Mouse (Mus musculus) liver, embryonic 12.5 days (tissue): ENCODE measurements around the gene Auts2. TPM values are rescaled to one million over a fixed set of nuclear protein-coding genes. Genes with fewer than 3 reads are reported as not detected.

Source experiments
- ATAC-seq: fragments of 200-750 bp; cut with Nextera tagmentation; 2 replicates; pipeline ENCODE4 v1.8.0; 2017; ENCODE audit warnings: moderate number of reproducible peaks, mild to moderate bottlenecking, moderate library complexity
- H3K27ac ChIP-seq: fragments of 300-500 bp; sonication (generic); 2 replicates; pipeline ENCODE4 v1.5.1; 2016; ENCODE audit warnings: mild to moderate bottlenecking
- H3K27me3 ChIP-seq: fragments of 300-500 bp; sonication (generic); replicated peaks from 2 replicates; pipeline ENCODE4 v1.6.1; 2016; ENCODE audit warnings: mild to moderate bottlenecking, moderate library complexity
- H3K36me3 ChIP-seq: fragments of 300-500 bp; sonication (generic); 2 replicates; pipeline ENCODE4 v1.6.1; 2016; ENCODE audit warnings: mild to moderate bottlenecking, moderate library complexity
- H3K4me1 ChIP-seq: fragments of 300-500 bp; sonication (generic); 2 replicates; pipeline ENCODE4 v1.6.1; 2016
- H3K4me2 ChIP-seq: fragments of 300-500 bp; sonication (generic); 2 replicates; pipeline ENCODE4 v1.6.1; 2016; ENCODE audit warnings: mild to moderate bottlenecking, moderate library complexity
- H3K4me3 ChIP-seq: fragments of 300-500 bp; sonication (generic); 2 replicates; pipeline ENCODE4 v1.5.1; 2016; ENCODE audit warnings: mild to moderate bottlenecking, moderate library complexity
- H3K9ac ChIP-seq: fragments of 300-500 bp; sonication (generic); 2 replicates; pipeline ENCODE4 v1.6.1; 2016; ENCODE audit warnings: mild to moderate bottlenecking, moderate library complexity
- H3K9me3 ChIP-seq: fragments of 300-500 bp; sonication (generic); replicated peaks from 2 replicates; pipeline ENCODE4 v1.6.1; 2016; ENCODE audit warnings: mild to moderate bottlenecking, moderate library complexity
- WGBS: fragments of 180-500 bp; shearing (Covaris S2); methylation state at CpG from one replicate; pipeline ENCODE4 v1.1.7; 2016; ENCODE audit not compliant: insufficient replicate concordance; 5-methylcytosine and 5-hydroxymethylcytosine counted together
- polyA plus RNA-seq: library from polyadenylated mRNA; unstranded; fragments of >200 nt; fragmentation: Nextera tagmentation; extraction: Ambion mirVana; gene quantifications from 2 replicates; pipeline ENCODE4 v1.2.1, GENCODE M21; 2016

Gene Auts2
- polyA plus RNA-seq, 1 experiment from 2014 or later = 4.4 TPM

DNA sequence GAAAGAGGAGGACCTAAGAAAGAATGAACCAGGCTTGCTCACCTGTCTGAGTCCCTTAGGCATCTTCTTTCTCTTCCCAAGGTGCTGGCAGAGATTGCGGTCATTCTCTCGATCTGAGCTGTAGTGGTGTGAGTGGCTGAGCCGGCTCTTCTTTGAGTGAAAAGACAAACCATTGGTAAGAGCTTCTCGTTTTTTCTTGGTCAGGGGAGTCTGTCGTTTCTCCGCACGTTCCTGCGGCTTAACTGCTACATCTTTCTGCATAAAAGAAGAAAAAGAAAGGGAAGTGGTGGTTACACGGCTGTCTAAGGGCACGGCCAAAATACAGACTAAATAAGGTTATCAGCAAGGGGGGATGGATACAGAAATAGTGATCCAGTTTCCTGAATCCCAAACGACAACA lies 284.3 kb downstream of the Auts2 start:
- no peak overlapping the region for H3K27ac ChIP-seq
- 45% methylated on average over 11 of the region's 11 CpGs for WGBS

DNA sequence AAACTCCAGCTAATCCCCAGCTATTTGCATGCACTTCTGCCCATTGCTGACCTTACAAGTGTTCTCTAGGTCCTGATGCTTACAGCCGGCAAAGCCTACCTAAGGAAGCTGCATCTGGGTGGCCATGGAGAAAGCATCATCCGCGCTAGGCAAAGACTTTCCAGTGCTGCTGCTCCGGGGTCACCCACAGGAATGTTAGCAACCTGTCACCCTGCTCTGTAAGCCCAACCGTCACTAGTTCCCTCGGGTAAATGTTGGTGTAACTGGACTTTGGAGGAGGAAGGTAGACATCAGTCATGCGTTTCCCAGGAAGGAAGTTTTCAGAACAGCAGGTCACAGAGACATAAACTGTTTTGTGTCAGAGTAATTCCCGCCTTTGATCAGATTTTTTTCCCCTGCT lies 287.6 kb downstream of the Auts2 start:
- Histone ChIP-seq H3K9ac (no peak overlapping the region), H3K4me1 (no peaks in the 10 kb centered on the region), H3K36me3 (no peaks in the 10 kb centered on the region), H3K4me3 (no peak overlapping the region), H3K9me3 (no peaks in the 10 kb centered on the region), H3K4me2 (no peak overlapping the region), H3K27me3 (no peaks in the 10 kb centered on the region), H3K27ac (no peak overlapping the region)
- no peak for ATAC-seq
- 61% methylated on average over 8 of the region's 8 CpGs for WGBS

More for the DNA sequence above, 284.3 kb downstream of the Auts2 start:
- Histone ChIP-seq H3K9ac (no peak overlapping the region), H3K9me3 (no peaks in the 10 kb centered on the region), H3K36me3 (no peaks in the 10 kb centered on the region), H3K4me1 (0 out of 2 replicates have a peak, but pooled peaks cover 3% of the 10 kb centered on the region), H3K27me3 (no peaks in the 10 kb centered on the region), H3K4me2 (no peak overlapping the region), H3K4me3 (no peak overlapping the region)
- no peak for ATAC-seq

DNA sequence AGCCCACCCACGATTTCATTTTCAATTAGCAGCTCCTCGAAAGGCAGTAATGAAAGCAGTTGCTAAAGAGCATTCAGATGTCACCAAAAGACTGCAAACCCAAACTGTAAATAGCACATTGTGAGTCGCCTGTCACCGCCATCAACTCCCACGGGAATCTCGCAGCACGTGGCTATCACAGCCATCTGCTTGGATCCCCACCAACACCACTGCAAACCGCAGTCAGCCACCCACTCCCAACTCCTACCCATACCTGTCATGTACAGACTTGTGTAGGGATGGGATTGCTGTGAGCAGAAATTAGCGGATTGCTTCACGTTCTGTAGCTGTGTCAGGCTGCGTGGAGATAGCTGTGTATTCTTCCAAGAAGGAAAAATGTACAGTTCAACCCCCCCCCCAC lies 293.6 kb downstream of the Auts2 start:
- no peak overlapping the region for H3K4me2 ChIP-seq
- peaks cover 6% of the 10 kb centered on the region for H3K4me1 ChIP-seq
- ATAC-seq = no peak
- no peaks in the 10 kb centered on the region for H3K36me3 ChIP-seq
- H3K9ac ChIP-seq = no peak overlapping the region
- H3K4me3 ChIP-seq = no peak overlapping the region
- H3K9me3 ChIP-seq = no peaks in the 10 kb centered on the region
- 72% methylated on average over 11 of the region's 11 CpGs for WGBS
- no peaks in the 10 kb centered on the region for H3K27me3 ChIP-seq
- H3K27ac ChIP-seq = no peak overlapping the region

- no peaks in the 10 kb centered on the region for H3K36me3 ChIP-seq
- no peak overlapping the region for H3K27ac ChIP-seq
- no peaks in the 10 kb centered on the region for H3K27me3 ChIP-seq
- no peak overlapping the region for H3K4me3 ChIP-seq
- H3K9ac ChIP-seq = no peak overlapping the region
- 71% methylated on average over 7 of the region's 7 CpGs for WGBS
- peaks cover 6% of the 10 kb centered on the region for H3K4me1 ChIP-seq
- no peaks in the 10 kb centered on the region for H3K9me3 ChIP-seq
- H3K4me2 ChIP-seq = no peak overlapping the region
- no peak for ATAC-seq
Observed at GRCm38 (mm10) chr5:132248069-132248468, 295.1 kb downstream of the Auts2 start.

DNA sequence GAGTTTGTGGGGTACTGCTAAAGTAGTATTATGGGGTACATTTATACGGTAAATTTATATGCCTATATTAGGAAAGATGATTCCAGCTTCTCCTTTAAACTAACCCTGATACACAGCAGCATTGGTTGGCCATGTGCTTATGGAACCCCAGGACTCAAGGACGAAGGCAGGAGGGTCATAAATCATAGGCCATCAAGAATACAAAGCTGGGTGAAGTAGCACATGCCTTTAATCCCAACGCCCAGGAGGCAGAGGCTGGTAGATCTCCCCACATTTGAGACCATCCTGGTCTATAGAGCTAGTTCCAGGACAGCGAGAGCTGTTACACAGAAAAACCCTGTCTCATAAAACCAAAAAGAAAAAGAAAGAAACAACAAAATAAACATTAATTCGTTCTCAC lies 307.7 kb downstream of the Auts2 start:
- no peak for ATAC-seq

DNA sequence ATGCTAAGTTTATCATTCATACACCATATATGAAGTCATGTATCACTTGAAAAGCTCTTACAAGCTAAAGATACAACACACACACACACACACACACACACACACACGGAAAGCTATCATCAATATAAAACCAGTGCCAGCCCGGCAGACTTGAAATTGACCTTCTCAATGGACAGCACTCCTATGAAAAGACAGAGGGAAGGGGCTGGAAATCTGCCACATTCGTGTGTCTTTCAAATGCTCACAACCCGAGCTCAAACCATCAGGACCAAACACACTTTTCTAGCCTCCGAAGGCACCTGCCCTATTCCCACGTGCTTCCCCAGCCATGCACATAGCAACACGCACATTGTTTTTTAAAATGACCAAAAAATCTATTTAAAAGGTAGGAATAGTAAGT lies 308.7 kb downstream of the Auts2 start:
- no peak overlapping the region for H3K4me2 ChIP-seq
- H3K27ac ChIP-seq = no peak overlapping the region
- no peak overlapping the region for H3K4me3 ChIP-seq
- peaks cover 14% of the 10 kb centered on the region; the same call in 1 of the 2 replicates for H3K4me1 ChIP-seq
- no peak overlapping the region for H3K9ac ChIP-seq
- no peaks in the 10 kb centered on the region for H3K36me3 ChIP-seq
- WGBS = 73% methylated on average over 7 of the region's 7 CpGs
- no peak for ATAC-seq
- H3K9me3 ChIP-seq = no peaks in the 10 kb centered on the region
- H3K27me3 ChIP-seq = no peaks in the 10 kb centered on the region

More for the DNA sequence above, 307.7 kb downstream of the Auts2 start:
- no peak overlapping the region for H3K4me2 ChIP-seq
- no peak overlapping the region for H3K9ac ChIP-seq
- no peak overlapping the region for H3K4me3 ChIP-seq
- no peaks in the 10 kb centered on the region for H3K9me3 ChIP-seq
- no peaks in the 10 kb centered on the region for H3K27me3 ChIP-seq
- H3K27ac ChIP-seq = no peak overlapping the region
- no peaks in the 10 kb centered on the region for H3K36me3 ChIP-seq
- peaks cover 6% of the 10 kb centered on the region; the same call in 1 of the 2 replicates for H3K4me1 ChIP-seq
- WGBS = 64% methylated on average over 5 of the region's 5 CpGs

DNA sequence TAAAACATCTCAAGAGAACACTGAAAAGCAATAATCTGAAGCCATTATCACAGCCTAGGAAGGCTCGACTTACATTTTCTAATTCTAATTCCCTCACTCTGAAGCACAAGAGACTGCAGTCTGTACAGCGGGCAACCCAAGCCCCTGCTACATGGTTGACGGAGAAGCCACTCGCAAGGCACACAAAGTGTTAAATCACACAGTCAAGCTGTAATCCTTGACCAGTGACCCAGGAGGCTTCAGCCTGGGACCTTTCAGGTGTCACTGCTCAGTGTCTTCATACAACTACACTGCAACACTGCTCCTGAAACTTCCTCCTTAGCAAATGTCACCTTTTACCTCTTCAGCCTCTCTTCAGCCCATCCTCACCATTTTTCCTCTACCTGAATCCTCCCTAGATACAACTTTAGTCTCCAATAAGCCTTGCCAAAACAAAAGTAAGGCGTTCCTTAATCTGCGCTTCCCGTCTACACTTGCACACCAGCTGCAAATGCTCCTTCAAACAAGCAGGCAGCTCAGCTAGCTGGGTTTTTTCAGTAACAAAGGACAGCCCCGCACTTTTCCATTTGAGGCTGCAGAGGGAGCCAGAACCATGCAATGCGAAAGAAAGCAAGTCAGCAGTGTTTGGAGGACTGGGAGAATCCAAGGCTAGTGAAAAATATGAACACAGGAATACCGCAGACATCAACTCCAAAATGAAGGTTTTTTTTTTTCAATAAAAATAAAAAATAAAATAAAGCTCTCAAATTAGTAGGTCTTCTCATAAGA lies 311.7 kb downstream of the Auts2 start:
- H3K27me3 ChIP-seq = no peaks in the 10 kb centered on the region
- no peaks in the 10 kb centered on the region for H3K36me3 ChIP-seq
- H3K4me1 ChIP-seq = peaks cover 21% of the 10 kb centered on the region; the same call in 1 of the 2 replicates
- no peak overlapping the region for H3K9ac ChIP-seq
- WGBS = 46% methylated on average over 10 of the region's 10 CpGs
- H3K27ac ChIP-seq = no peak overlapping the region
- no peak overlapping the region for H3K4me2 ChIP-seq
- ATAC-seq = no peak
- no peaks in the 10 kb centered on the region for H3K9me3 ChIP-seq
- no peak overlapping the region for H3K4me3 ChIP-seq

DNA sequence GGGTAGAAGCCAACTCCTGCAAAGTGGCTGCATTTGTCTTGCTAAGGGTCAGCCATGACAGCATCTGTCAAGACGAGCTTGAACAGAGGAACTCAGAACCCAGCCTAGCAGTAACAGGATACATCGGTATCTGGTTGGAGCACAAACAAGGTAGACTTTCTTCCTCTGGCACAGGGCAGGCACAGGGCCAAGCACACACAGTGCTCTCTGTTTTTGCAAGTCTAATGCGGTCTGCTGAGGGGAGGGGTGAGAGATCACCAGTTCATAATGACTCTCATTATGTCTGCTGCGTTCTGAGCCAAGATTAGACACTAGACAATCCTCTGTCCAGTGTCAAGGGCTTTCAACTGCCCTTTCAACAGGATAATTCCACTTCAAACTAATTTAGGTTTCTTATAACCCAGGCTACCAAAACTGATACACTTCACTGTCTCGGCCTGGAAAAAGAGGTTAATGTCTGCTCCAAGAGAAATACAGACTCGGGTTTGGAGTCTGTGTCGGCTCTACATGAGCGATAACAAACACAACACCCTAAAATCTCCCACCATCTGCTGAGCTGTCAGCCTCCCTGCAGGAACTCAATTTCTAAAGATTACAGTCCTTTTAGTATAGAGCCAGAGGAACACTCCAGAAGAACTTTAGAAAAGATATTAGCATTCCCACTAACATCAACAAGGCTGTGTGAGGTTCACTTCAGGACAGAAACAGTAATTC lies 313.3 kb downstream of the Auts2 start:
- ATAC-seq = no peak
- no peak overlapping the region for H3K9ac ChIP-seq
- H3K4me2 ChIP-seq = no peak overlapping the region
- no peaks in the 10 kb centered on the region for H3K9me3 ChIP-seq
- peaks cover 21% of the 10 kb centered on the region; the same call in 1 of the 2 replicates for H3K4me1 ChIP-seq
- no peaks in the 10 kb centered on the region for H3K36me3 ChIP-seq
- H3K27ac ChIP-seq = no peak overlapping the region
- no peaks in the 10 kb centered on the region for H3K27me3 ChIP-seq
- H3K4me3 ChIP-seq = no peak overlapping the region
- WGBS = 42% methylated on average over 8 of the region's 8 CpGs

DNA sequence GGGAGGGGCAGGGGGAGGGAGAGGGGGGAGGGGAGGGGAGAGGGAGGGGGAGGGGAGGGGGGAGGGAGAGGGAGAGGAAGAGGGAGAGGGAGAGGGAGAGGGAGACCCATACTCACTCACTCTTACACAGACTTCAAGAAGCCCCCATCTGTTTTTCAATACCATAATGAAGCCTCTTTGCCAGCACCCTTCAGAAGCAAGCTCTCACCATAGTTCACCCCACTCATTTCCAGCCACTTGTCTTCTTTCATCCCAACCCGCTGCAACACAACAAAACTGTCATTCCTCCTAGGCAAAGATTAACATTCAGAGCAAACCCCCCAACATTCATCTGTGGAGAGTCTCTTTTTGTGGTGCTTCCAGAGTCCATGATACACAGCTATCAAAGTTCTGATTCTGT lies 314.1 kb downstream of the Auts2 start:
- Histone ChIP-seq H3K27me3 (no peaks in the 10 kb centered on the region), H3K4me2 (no peak overlapping the region), H3K4me1 (peaks cover 21% of the 10 kb centered on the region; the same call in 1 of the 2 replicates)

DNA sequence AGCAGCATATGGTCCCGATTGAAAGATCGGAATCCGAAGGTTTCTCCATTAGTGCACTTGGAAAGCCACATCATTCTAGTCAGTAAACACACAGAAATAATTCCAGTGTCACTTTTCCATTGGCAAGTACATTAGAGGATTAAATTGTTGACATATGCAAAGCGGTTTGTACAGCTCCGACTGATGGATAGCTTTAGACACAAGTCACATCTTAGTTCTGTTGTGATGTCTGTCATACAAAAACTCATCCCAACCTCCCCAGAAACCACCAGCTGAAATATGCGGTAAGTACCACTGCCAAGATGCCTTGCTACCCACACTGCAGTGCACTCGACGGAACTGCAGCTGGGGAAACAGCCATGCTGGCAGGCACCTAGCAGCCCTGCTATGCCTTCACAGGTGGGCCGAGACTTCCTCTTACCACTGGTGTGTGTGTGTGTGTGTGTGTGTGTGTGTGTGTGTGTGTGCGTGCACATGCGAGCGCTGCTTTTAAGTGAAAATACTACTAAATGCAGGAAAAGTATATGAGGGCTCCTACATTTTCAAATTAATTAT lies 322.7 kb downstream of the Auts2 start:
- WGBS = 75% methylated on average over 12 of the region's 12 CpGs

More for the DNA sequence above, 314.1 kb downstream of the Auts2 start:
- H3K9me3 ChIP-seq = no peaks in the 10 kb centered on the region
- H3K27ac ChIP-seq = no peak overlapping the region
- no peaks in the 10 kb centered on the region for H3K36me3 ChIP-seq
- no peak for ATAC-seq
- H3K9ac ChIP-seq = no peak overlapping the region
- 59% methylated on average over 1 of the region's 1 CpGs for WGBS
- H3K4me3 ChIP-seq = no peak overlapping the region

DNA sequence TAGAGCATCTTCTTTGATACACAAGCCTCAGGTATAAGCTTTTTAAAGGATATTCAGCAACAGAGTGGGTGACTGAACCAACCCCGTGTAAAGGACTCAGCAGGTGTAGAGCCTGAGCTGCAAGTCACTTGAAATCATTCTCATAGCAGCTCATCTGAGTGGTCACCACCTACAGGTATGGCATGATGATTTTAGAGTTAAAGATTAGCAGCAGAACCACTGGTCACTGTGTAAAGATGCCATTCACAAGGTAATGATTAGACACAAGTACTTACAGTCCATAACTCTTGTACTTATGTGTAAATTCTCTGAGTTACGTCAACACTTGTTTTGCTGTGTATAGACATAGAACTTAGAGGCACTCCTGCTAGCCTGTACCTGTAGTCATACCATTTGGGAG lies 327.0 kb downstream of the Auts2 start:
- H3K27ac ChIP-seq = no peak overlapping the region
- no peak overlapping the region for H3K9ac ChIP-seq
- ATAC-seq = no peak
- no peaks in the 10 kb centered on the region for H3K4me1 ChIP-seq
- H3K4me3 ChIP-seq = no peak overlapping the region
- H3K4me2 ChIP-seq = no peak overlapping the region
- WGBS = 79% methylated on average over 2 of the region's 2 CpGs
- H3K27me3 ChIP-seq = no peaks in the 10 kb centered on the region
- no peaks in the 10 kb centered on the region for H3K36me3 ChIP-seq
- H3K9me3 ChIP-seq = no peaks in the 10 kb centered on the region

More for the DNA sequence above, 322.7 kb downstream of the Auts2 start:
- Histone ChIP-seq H3K36me3 (no peaks in the 10 kb centered on the region), H3K27ac (no peak overlapping the region), H3K9ac (no peak overlapping the region), H3K4me2 (no peak overlapping the region), H3K4me3 (no peak overlapping the region), H3K4me1 (no peaks in the 10 kb centered on the region), H3K27me3 (no peaks in the 10 kb centered on the region), H3K9me3 (no peaks in the 10 kb centered on the region)
- no peak for ATAC-seq

- H3K4me3 ChIP-seq = no peak overlapping the region
- no peak overlapping the region for H3K9ac ChIP-seq
- H3K9me3 ChIP-seq = no peaks in the 10 kb centered on the region
- no peak overlapping the region for H3K27ac ChIP-seq
- H3K27me3 ChIP-seq = no peaks in the 10 kb centered on the region
- no peak overlapping the region for H3K4me2 ChIP-seq
- 51% methylated on average over 2 of the region's 2 CpGs for WGBS
- H3K36me3 ChIP-seq = no peaks in the 10 kb centered on the region
- no peaks in the 10 kb centered on the region for H3K4me1 ChIP-seq
- no peak for ATAC-seq
Observed at GRCm38 (mm10) chr5:132212446-132212845, 330.7 kb downstream of the Auts2 start.
